Mouse (Mus musculus): ENCODE measurements around the gene Rgs6.

Rgs6 gene

DNA sequence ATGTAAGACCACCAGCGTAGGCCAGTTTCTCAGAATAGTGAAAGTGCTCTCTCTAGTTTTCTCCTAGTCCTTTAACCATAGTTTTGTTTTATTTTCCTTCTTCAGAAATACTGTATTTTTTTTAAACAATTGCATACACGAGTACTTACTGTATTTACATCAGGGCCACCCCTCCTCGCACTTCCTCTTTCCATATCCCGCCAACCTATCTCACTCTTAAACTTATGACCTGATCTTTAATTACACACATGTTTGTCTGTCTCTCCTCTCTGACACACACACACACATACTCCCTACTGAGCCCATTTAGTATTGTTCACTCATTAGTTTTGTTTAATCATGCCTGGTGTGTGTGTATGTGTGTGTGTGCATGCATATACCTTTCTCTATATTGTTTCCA is 159.0 kb downstream of the Rgs6 start:
- in situ Hi-C loops (cut with MboI; ENCODE audit: unreplicated experiment in 2 of 2) = no loop called here

DNA sequence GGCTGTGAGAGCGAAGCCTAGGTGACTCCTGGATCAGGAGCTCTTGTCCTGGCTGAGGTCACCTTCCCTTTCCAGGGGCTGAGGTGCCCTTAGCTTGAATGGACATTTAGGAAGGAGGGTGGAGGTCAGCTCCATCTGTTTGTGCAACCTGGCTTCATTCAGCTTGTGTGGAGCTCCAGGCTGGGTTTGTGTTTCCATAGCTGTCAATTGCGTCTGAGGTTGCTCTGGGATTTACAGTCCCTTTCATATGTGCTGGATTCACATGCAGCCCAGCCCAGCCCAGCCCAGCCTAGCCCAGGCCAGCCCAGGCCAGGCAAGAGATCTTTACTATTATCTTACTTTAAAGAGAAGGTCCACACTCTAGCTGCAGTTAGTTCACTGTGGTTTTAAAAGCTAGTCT is 163.8 kb downstream of the Rgs6 start:
- in situ Hi-C loops (cut with MboI; ENCODE audit: unreplicated experiment in 2 of 2) = no loop called here

DNA sequence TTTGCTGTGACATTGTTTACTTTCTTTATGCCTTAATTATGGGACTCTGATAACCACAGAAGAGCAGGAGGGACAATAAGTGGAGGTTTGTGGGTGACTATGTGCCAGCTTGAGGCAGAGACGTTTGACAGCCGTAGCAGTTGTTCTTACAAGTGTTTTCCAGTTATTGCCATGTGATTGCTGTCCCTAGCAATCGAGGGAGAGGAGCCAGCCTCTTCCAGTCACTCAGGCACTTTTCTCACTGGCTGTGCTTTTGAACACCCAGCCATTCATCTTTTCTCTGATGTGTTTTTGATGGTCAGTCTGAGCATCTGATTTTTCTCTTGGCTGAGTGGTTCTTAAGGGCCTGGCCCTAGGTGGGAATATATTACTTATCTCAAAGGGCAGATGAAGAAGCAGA is 166.4 kb downstream of the Rgs6 start:
- in situ Hi-C loops (cut with MboI; ENCODE audit: unreplicated experiment in 2 of 2) = no loop called here

DNA sequence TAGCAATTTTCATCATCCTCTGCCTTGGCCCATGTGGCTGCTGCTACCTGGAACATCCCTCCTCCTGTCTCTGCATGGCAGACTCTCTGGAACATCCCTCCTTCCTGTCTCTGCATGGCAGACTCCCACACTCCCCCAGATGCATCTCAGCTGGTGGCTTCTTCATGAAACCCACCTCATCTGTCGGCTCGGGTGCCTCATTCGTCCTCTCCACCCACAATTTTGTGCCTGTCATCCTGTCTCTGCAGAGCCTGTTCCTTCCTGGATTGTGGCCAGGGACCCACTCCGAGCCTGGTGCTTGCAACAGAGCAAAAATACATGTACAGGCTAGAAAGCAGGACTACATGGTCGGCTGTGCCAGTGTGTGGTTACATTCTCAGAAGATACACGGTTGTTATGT is 168.7 kb downstream of the Rgs6 start:
- in situ Hi-C loops (cut with MboI; ENCODE audit: unreplicated experiment in 2 of 2) = no loop called here

DNA sequence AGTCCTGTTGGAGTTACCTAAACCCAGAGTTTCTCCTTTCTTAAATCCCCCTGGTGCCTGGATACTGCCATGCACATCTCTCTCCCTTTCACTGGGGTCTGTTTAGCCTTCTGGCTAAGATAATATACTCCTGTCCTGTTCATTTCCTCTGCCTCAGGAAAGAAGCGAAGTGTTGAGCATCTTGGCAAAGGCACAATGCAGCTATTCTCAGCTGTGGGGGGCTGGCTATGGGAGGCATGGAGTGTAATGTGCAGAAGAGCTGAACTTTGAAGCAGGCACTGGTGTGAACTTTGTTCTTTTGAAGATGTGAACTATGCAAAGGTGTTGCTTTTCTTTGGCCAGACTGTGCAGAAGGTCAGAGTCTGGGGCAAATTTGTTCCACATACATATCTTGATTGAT is 169.3 kb downstream of the Rgs6 start:
- in situ Hi-C loops (cut with MboI; ENCODE audit: unreplicated experiment in 2 of 2) = no loop called here

DNA sequence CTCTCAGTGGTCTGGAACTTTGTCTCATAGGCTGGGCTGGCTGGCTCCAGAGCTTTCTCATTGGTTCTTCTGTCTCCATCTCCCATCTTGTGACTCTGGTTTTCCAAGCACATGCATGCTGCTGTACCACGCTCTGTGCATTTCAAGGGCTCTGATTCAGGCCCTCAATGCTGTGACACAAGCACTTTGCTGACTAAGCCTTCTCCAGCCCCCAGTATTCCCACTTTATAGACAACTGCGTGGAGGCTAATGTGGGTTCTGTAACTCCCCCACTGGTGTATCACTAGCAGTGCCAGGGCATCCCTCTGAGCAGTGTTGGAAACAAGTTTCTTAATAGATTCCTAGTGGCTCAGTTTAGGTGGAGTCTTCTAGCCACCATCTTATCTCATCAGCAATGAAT is 174.0 kb downstream of the Rgs6 start:
- in situ Hi-C loops (cut with MboI; ENCODE audit: unreplicated experiment in 2 of 2) = no loop called here

DNA sequence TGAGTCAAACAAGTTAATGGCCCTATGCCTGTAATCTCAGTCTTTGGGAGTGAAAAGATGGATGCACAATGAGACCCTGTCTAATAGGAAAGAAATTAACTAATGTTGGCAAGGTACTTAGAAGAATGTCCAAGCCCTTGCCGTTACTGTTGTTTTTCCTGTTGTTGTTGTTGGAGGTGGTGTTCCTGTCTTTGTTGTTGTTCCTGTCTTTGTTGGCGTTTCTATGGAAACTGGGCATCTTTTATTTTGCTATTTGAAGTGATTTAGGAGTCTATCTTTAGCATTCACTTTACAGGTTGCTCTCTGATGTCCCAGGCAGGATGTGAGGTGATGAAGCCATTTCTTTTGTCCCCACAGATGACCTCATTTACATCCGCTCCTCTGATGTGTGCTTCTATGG is 180.6 kb downstream of the Rgs6 start:
- in situ Hi-C loops (cut with MboI; ENCODE audit: unreplicated experiment in 2 of 2) = no loop called here

DNA sequence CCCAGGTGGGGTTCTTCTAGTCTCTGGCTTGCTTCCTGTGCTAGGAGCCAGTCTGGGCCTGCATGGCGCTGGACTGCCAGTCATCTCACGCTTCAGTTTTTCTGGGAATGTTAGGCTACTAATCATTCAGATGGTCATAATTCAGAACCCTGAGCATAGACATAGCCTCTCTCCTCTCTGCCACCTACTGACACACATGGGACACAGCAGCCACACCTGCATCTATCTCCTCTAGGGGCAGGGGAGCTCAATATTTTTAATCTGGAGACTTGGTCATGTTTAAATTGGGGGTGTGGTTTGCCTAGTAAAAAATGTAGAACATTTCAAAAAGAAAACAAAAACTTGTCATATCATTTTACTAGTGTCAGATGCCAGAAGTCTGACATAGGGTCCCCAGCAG is 184.1 kb downstream of the Rgs6 start:
- in situ Hi-C loops (cut with MboI; ENCODE audit: unreplicated experiment in 2 of 2) = no loop called here

DNA sequence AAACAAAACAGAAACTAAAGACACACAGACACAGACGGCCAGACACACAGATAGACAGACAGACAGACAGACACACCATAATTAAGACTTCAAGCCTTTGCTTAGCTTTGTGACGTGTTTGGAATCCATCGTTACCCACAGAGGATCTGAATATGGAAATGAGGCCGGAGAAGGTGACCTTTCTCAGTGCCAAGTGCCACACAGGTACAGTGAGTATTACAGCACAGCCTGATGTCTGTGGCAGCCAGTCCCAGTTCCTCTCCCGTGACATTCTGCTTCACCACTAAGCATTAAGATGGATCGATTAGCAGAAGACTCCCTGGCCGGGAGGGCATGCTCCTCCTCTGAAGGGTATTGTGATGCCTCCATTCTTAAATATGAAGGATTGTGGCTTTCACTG is 186.5 kb downstream of the Rgs6 start:
- in situ Hi-C loops (cut with MboI; ENCODE audit: unreplicated experiment in 2 of 2) = no loop called here

DNA sequence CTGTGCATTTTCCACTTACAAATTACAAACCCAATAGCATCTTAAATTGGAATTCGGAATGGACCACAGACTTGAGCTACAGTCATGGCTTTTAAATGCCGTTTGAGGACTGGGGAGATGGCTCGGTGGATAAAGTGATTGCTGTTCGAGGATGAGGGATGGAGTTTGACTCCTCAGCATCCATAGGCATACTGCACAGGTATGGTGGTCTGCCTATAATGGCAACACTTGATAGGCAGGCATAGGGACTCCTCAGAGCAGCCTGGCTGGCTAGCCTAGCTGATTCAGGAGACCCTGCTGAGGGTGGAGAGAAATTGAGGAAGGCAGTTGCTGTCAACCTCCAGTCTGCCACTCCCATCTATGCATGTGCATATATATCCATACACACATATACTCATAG is 188.6 kb downstream of the Rgs6 start:
- in situ Hi-C loops (cut with MboI; ENCODE audit: unreplicated experiment in 2 of 2) = no loop called here

DNA sequence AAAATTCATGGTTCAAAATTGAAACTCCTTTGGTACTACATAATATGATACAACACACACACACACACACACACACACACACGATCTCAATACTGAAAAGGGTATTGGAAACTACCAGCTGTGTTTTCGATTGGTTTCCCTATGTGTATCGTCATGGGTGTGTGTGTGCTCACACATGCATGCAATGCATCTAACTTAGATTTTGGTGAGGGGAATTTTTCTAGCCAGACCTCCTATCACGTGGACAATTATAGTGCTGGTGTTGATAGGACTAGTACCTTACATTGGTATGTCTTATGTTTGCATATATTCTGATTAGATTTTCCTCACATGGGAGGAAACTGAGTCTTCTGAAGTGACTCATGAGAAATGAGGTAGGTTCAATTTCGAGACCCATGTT is 192.8 kb downstream of the Rgs6 start:
- in situ Hi-C loops (cut with MboI; ENCODE audit: unreplicated experiment in 2 of 2) = no loop called here

DNA sequence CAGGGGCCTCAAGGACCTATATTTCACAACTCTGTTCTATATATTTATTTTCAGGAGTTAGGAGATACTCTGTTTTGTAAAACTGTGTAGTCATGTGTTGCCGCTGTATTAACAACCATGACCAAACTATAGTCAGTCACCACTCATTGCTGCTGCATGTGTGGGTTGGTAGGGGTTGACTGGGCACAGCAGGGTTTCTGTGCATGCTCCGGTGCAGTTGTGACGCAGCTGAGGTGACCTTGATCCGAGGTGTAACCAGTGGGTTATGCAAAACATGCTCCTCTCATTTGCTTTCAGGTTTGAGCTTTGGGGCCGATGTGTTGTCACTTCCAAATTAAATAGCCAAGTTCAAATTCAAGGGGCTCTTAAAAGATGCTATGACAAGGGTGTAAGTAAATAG is 193.3 kb downstream of the Rgs6 start:
- in situ Hi-C loops (cut with MboI; ENCODE audit: unreplicated experiment in 2 of 2) = no loop called here

DNA sequence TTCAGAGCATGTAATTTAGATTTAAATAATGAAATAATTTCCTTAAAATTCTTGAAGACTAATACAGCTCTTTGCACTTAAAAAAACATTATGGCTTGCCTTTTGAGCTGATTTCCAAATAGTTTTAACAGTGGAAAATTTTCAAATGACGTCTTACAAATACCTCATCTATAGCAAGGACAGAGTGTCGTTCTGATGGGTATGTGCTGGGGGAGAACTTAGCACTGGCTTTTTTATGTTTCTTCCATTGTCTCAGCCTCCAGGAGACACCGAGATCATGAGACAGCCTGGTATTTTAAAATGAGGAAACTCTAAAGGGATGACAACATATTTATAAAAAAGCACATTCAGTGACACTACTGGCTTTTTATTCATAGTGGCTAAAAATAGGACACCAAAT is 204.0 kb downstream of the Rgs6 start:
- in situ Hi-C loops (cut with MboI; ENCODE audit: unreplicated experiment in 2 of 2) = no loop called here

DNA sequence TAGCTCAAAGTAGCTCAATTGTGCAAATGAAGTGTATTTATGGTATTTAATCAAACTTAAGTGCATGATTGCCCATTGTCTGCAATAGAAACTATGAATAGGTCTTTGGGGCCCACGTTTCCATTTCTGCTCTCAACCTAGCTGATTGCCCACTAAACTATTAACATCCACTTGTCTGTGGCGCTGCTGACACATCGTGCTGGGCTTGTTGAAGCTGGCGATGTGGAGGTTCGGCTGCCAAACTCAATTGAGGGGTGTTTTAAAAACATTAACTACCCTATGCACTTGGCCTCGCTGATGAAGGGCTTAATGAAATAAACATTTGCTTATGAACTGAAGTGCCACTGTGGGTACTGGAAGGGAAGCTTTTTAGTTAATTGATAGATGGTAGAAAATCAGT is 211.8 kb downstream of the Rgs6 start:
- in situ Hi-C loops (cut with MboI; ENCODE audit: unreplicated experiment in 2 of 2) = no loop called here

DNA sequence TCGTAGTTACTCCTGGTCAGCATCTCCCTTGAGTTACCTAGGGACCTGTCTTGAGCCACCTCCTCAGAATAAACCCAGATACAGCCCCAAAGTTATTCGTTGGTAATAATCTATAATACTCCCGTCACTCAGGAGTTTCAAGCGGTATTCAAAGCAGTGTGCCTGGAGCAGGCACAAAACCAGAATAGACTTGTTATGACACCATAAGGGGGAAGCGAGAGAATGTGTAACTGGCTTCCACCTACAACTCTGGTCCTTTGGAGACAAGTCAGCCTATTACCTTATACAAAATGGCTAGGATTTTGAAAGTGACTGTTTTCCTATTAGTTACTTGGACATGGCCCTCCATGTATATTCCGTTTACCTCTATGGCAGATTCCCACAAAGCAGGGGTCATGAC is 213.6 kb downstream of the Rgs6 start:
- in situ Hi-C loops (cut with MboI; ENCODE audit: unreplicated experiment in 2 of 2) = no loop called here

DNA sequence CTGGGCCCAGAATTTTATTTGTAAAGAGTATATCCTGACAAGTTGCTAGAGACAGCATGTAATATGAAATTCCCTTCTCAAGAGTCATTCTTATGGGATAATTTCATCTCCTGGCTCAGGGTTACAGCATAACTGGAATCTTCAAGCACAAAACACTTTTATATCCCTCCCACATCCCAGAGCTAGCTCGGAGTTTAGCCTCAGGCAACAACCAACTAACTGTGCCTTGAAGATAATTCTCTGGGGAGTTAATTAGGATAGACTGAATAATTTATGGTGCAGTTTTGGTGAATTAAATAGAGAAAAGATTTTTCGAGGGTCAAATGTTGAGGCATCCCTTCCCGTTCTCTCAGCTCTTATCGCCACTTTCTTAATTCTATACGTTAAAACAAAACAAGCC is 214.6 kb downstream of the Rgs6 start:
- in situ Hi-C loops (cut with MboI; ENCODE audit: unreplicated experiment in 2 of 2) = no loop called here

DNA sequence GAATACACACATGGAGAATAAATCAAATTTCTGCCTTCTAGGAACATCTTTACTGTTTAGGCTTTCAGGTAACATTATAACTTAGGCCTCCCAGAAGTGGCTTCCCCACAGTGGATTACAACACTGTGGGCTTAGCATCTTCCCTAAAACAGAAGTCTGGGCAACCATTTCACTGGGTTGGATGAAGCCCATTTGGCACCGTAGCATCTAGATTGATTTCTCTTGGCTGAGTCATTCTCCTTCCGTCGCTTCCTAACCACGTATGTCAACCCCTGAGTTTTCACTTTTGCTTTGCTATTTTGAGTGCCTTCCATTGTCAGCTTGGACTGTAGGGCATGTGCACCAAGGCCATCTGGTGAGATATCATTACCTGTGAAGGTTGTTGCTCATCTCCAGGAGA is 217.1 kb downstream of the Rgs6 start:
- in situ Hi-C loops (cut with MboI; ENCODE audit: unreplicated experiment in 2 of 2) = no loop called here

DNA sequence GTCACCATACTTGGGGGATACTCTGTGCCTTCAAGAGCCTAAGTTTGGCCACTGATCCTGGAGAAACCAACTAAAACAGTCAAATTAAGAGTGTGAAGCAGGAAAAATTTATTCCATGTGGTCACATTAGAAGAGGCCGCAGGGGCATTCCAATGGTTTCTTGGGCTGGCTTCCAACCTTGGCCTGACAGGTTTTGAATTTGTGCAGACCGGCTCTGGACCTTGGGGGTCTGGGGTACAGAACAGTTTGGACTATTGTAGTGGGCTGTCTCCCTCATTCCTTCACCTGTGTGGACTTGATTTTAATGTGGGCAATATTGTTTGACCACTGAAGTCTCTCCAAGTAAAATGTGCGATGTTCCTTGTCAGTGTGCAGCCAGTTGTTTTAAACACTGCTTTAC is 222.5 kb downstream of the Rgs6 start:
- in situ Hi-C loops (cut with MboI; ENCODE audit: unreplicated experiment in 2 of 2) = no loop called here

DNA sequence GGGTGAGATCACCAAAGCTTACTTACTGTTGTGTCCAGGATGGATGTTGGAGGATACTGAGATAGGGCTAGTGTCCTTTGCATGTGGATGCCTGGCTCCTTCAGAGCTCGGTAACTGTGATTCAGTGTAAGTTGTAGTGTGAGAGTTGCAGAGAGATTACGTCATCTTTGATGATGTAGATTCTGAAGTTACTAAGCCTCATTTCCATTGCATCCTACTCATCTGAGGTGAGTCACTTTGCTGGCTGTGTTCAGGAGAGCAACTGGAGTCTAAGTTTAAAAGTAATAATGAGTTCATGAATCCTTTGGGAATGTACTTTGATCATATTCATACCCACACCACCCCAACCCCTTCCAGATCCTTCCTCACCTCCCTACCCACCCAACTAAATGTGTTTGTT is 227.9 kb downstream of the Rgs6 start:
- in situ Hi-C loops (cut with MboI; ENCODE audit: unreplicated experiment in 2 of 2) = no loop called here

DNA sequence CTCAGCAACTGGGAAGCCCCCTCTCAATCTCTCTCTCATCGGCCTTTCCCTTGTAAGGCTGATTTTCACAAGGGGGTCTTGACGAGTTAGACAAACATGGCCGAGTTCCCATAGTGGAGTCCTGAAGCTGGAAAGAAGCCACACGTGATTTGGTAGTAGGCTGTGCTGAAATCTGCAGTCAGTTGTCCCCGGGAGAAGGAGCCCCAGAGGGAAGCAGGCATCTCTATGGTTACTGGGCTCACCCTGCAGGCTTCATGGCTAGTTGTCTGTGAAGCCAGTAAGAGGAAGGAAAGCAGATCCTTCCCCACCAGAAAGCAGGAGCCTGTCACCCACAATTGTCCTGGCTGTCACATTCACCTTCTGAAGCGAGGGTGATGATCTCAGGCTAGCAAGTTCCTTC is 231.2 kb downstream of the Rgs6 start:
- in situ Hi-C loops (cut with MboI; ENCODE audit: unreplicated experiment in 2 of 2) = no loop called here

DNA sequence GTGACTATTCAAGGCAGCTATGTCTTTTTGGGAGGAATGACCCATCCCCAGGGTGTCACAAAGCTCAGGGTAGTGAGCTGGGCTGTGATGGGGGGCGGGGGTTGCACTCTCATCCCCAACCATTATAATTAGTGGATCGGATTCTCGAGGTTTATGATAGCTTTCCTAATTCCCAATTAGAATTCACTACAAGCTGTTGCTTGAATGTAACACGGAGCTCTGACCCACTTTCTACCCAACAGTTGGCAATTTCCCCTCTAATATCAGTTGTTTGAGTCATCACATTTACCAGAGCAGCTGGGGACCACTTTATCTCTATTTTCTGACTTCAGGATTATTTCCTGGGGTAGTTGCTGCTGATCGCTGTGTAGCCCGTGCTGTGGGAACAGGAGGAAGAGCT is 231.9 kb downstream of the Rgs6 start:
- in situ Hi-C loops (cut with MboI; ENCODE audit: unreplicated experiment in 2 of 2) = no loop called here

DNA sequence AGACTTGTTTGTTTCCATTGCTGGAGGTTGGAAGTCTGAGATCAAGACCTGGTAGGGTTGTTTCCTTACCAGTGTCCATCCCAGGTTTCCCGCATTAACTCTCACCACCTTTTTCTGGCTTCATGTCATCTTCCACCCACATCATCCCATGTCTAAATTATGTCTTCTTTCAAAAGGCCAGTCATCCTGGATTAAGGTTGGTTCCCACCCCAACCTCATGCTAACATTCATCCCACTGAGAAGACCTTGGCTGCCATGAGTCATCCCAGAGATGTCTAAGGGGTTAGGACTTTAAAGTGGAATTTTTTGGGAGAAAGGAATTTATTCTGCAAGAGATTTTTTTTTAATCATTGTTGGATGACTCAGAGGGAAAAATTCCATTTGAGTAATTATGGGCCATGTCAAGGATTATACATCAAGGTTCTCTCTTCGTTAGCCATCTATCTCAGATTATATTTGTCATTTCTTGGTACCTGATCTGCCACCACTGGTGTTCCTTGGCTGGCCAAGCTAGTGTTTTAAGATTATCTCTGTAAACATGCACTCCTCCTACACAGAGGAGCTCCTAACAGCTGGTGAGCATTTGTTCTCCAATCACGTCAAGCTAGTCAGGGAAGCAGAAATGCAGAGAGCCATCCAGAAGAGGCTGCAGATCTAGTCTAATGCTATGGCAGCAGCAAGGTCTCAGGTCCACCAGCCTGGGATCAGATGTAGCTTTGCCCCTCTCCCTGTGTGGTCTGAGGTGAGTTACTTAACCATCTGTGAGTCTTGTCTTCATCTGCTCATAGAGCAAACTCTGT is 234.9 kb downstream of the Rgs6 start:
- in situ Hi-C loops (cut with MboI; ENCODE audit: unreplicated experiment in 2 of 2) = no loop called here

DNA sequence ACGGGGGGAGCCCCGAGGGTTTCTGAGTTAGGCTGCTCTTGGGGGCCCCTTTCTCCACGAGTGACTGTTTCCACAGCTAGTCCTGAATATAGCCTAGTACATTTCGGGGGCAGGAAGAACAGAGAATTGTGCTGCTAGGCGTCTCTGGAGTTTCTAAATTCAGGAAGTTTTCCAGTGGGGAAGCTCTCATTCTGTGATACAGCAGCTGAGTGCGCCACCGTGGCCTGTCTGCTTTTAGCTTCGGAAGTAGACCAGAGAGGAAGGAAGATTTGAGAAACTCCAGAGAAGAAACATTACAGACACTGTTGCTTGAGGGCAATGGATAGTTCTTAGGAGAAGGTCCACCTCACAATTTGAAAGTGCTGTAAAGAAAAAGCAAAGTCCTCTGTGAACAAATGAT is 242.2 kb downstream of the Rgs6 start:
- in situ Hi-C loops (cut with MboI; ENCODE audit: unreplicated experiment in 2 of 2) = no loop called here

Measured in v-Abl transformed pro-B cells (cell line).